Mouse (Mus musculus): Measurements from ENCODE around the gene Gm21319. TPM values are rescaled to one million over a fixed set of nuclear protein-coding genes. Genes with fewer than 3 reads are reported as not detected.
"Not testable (repeated sequence)": the region's sequence is repeated elsewhere in the genome, so short reads cannot be mapped to it uniquely, and the experiment has no call there.

The Gm21319 gene
- polyA plus RNA-seq (2014; fragmentation: Nextera tagmentation; extraction: Ambion mirVana), result not detected in 2 replicates

DNA sequence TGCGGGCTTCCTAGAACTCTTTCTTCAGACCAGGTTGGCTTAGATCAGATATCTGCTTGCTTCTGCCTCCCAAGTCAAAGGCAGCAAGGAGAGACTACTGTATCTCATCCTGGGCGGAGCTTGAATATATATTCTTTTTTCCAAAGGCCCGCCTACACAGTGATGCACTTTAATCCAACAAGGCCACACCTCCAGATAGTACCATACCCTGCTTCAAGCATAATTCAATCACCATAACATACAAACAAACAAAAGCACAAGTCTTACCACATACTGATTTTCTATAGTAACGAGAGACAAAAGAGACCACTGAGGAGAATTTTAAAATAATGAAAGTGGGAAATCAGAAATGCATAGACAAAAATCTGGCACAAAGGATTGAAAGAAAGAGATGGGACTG, at the start of gene Gm21319:
TSS of gene Gm21319 (minus strand) at position 101 of the 400 bp plus-strand sequence.
- H3K4me3 ChIP-seq (ENCODE audit: low read depth, low read length); H3K9ac ChIP-seq (replicated peaks; ENCODE audit: low read depth, low read length); H3K9me3 ChIP-seq (ENCODE audit: control insufficient read depth, low read depth, low read length); H3K4me1 ChIP-seq (ENCODE audit: control insufficient read depth, insufficient read depth, low read length); H3K36me3 ChIP-seq (ENCODE audit: control insufficient read depth, insufficient read depth, low read length); ATAC-seq (ENCODE audit: insufficient number of reproducible peaks, insufficient read depth, low FRiP score, low read depth); H3K4me2 ChIP-seq (replicated peaks; ENCODE audit: low read depth, low read length); H3K27ac ChIP-seq (ENCODE audit: low read length); H3K27me3 ChIP-seq (ENCODE audit: control insufficient read depth, insufficient read depth, low read length): not testable (repeated sequence)
- WGBS, result 86% methylated on average over 4 of the region's 4 CpGs

DNA sequence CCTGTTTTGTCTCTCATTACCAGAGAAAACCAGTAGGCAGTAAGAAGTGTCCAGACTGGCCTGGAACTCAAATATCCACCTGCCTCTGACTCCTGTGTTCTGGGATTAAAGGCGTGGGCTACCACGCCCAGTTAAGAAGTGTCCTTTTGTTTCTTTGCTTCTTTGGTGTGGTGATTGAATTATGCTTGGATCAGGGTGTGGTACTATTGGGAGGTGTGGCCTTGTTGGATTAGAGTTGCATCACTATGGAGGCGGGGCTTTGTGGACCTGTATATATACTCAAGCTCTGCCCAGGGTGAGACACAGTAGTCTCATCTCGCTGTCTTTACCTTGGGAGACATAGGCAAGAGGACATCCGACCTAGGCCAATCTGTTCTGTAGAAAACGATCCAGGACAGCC, 40.7 kb upstream of the Gm21319 start, which contains the start of gene BB287469:
TSS of gene BB287469 (plus strand) at position 301 of the 400 bp plus-strand sequence.
- H3K27me3 ChIP-seq (ENCODE audit: control insufficient read depth, insufficient read depth, low read length); ATAC-seq (ENCODE audit: insufficient number of reproducible peaks, insufficient read depth, low FRiP score, low read depth); H3K36me3 ChIP-seq (ENCODE audit: control insufficient read depth, insufficient read depth, low read length); H3K9ac ChIP-seq (replicated peaks; ENCODE audit: low read depth, low read length); H3K9me3 ChIP-seq (ENCODE audit: control insufficient read depth, low read depth, low read length); H3K4me2 ChIP-seq (replicated peaks; ENCODE audit: low read depth, low read length); H3K27ac ChIP-seq (ENCODE audit: low read length); H3K4me1 ChIP-seq (ENCODE audit: control insufficient read depth, insufficient read depth, low read length); H3K4me3 ChIP-seq (ENCODE audit: low read depth, low read length): not testable (repeated sequence)
- 89% methylated on average over 4 of the region's 6 CpGs for WGBS

DNA sequence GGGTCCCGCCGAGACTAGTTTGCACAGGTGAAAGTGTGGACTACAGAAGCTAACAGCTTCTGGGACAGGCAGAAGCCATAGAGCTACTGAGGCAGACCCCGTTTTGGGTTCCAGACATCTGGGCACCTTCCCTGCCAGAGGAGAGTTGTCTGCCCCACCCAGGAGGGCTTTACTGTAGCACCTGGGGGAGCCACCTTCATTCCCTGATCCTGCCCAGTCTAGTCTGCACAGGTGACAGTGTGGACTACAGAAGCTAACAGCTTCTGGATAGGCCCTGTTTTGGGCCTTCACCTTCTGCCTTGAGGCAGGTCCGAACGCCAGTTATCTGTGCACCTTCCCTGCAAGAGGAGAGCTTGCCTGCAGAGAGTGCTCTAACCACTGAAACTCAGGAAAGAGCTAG, 22.4 kb upstream of the Gm21319 start:
- H3K27me3 ChIP-seq (ENCODE audit: control insufficient read depth, insufficient read depth, low read length); H3K9me3 ChIP-seq (ENCODE audit: control insufficient read depth, low read depth, low read length); ATAC-seq (ENCODE audit: insufficient number of reproducible peaks, insufficient read depth, low FRiP score, low read depth); H3K4me3 ChIP-seq (ENCODE audit: low read depth, low read length); H3K4me1 ChIP-seq (ENCODE audit: control insufficient read depth, insufficient read depth, low read length); H3K4me2 ChIP-seq (replicated peaks; ENCODE audit: low read depth, low read length); H3K9ac ChIP-seq (replicated peaks; ENCODE audit: low read depth, low read length); H3K27ac ChIP-seq (ENCODE audit: low read length); H3K36me3 ChIP-seq (ENCODE audit: control insufficient read depth, insufficient read depth, low read length): not testable (repeated sequence)
- WGBS, result 95% methylated on average over 5 of the region's 5 CpGs

DNA sequence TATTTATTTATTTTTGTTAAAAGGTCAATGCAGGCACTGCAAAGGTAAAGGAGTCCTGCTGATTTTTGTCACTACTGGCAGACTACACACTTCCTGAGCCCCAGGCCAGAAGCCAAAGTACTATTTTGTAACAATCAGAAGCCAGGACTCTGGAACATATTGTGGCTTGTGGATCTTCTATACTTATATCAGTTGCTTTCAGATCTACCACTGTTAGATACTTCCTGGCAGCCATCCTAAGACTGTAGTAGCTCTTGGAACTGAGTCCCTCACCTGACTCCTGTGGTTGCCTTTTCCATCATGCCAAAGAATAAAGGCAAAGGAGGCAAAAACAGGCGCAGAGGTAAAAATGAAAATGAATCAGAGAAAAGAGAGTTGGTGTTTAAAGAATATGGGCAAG, 19.7 kb upstream of the Gm21319 start, which contains the start of gene Gm21936:
TSS of gene Gm21936 (plus strand) at position 301 of the 400 bp plus-strand sequence.
- not testable (repeated sequence) for H3K27ac ChIP-seq (ENCODE audit: low read length); H3K9me3 ChIP-seq (ENCODE audit: control insufficient read depth, low read depth, low read length); H3K36me3 ChIP-seq (ENCODE audit: control insufficient read depth, insufficient read depth, low read length); H3K9ac ChIP-seq (replicated peaks; ENCODE audit: low read depth, low read length); H3K4me2 ChIP-seq (replicated peaks; ENCODE audit: low read depth, low read length); ATAC-seq (ENCODE audit: insufficient number of reproducible peaks, insufficient read depth, low FRiP score, low read depth); H3K4me3 ChIP-seq (ENCODE audit: low read depth, low read length); H3K4me1 ChIP-seq (ENCODE audit: control insufficient read depth, insufficient read depth, low read length); H3K27me3 ChIP-seq (ENCODE audit: control insufficient read depth, insufficient read depth, low read length)
- WGBS, result 83% methylated on average over 1 of the region's 1 CpGs

Other genes starting within 250 kb of the Gm21319 start
- not detected in 2 replicates for gene Oog1, start 173.1 kb downstream of the Gm21319 start, polyA plus RNA-seq (2014; fragmentation: Nextera tagmentation; extraction: Ambion mirVana)
- gene Gm4027, start 156.9 kb downstream of the Gm21319 start, polyA plus RNA-seq (2014; fragmentation: Nextera tagmentation; extraction: Ambion mirVana), result not detected in 2 replicates
- not detected in 2 replicates for gene Gm16381, start 131.1 kb downstream of the Gm21319 start, polyA plus RNA-seq (2014; fragmentation: Nextera tagmentation; extraction: Ambion mirVana)
- gene Gm21936, start 19.8 kb upstream of the Gm21319 start, polyA plus RNA-seq (2014; fragmentation: Nextera tagmentation; extraction: Ambion mirVana), result not detected in 2 replicates
- gene BB287469, start 40.8 kb upstream of the Gm21319 start, polyA plus RNA-seq (2014; fragmentation: Nextera tagmentation; extraction: Ambion mirVana), result not detected in 2 replicates
- not detected in 2 replicates for gene Gm2001, start 66.6 kb upstream of the Gm21319 start, polyA plus RNA-seq (2014; fragmentation: Nextera tagmentation; extraction: Ambion mirVana)
- not detected in 2 replicates for gene Gm2016, start 98.3 kb upstream of the Gm21319 start, polyA plus RNA-seq (2014; fragmentation: Nextera tagmentation; extraction: Ambion mirVana)
- gene Gm2022, start 119.6 kb upstream of the Gm21319 start, polyA plus RNA-seq (2014; fragmentation: Nextera tagmentation; extraction: Ambion mirVana), result not detected in 2 replicates
- gene Gm2035, start 144.1 kb upstream of the Gm21319 start, polyA plus RNA-seq (2014; fragmentation: Nextera tagmentation; extraction: Ambion mirVana), result not detected in 2 replicates
- gene Gm2042, start 178.3 kb upstream of the Gm21319 start, polyA plus RNA-seq (2014; fragmentation: Nextera tagmentation; extraction: Ambion mirVana), result not detected in 2 replicates
- not detected in 2 replicates for gene Gm2075, start 236.1 kb upstream of the Gm21319 start, polyA plus RNA-seq (2014; fragmentation: Nextera tagmentation; extraction: Ambion mirVana)
- gene Gm6803, start 243.0 kb upstream of the Gm21319 start, polyA plus RNA-seq (2014; fragmentation: Nextera tagmentation; extraction: Ambion mirVana), result not detected in 2 replicates

Data from stomach, embryonic 14.5 days (tissue).